Mouse (Mus musculus): ENCODE results near the gene Pphln1.

GRCm38 (mm10) chr15:93479445-93479844 is 81.3 kb downstream of the Pphln1 start:
- TF ChIP-seq POLR2A (IDR thresholded peaks at IDR 0.05; ENCODE audit: insufficient read depth, low read depth, low read length) (no peak), CTCF (IDR thresholded peaks at IDR 0.05) (no peak)

All from heart, adult 2 months (tissue).